Mouse (Mus musculus) central nervous system, embryonic 18 days (tissue): Measurements from ENCODE around the gene Bcorl1. TPM values are rescaled to one million over a fixed set of nuclear protein-coding genes. Genes with fewer than 3 reads are reported as not detected.

Source experiments
- polyA plus RNA-seq: library from polyadenylated mRNA; depleted of rRNA; stranded (reverse); fragments of >200 nt; gene quantifications from 2 replicates; pipeline ENCODE4 v1.2.3, GENCODE M21; 2012; rRNA removed

The Bcorl1 gene
- polyA plus RNA-seq = 6.6 and 7.0 TPM in 2 replicates

DNA sequence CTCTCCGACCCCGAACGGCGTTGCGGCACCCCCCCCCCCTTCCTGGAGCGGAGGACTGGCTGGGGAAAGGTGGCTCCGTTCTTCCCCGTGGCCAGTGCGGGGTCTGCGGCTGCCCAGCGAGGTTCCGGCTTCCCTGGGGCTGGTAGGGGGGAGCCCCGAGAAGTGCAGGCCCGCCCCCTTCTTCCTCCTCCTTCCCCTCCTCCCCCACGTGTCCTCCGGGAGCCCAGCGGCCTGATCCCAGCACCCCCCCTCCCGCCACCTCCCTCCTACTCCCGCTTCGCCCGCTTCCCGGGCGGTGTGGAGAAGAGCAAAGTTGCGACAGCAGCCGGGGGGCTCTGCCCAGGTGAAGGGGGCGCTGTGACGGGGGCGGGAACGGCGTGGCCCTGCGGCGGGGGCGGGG, at the start of gene Bcorl1:
Gene Bcorl1 (plus strand): TSS at position 218 of the 400 bp plus-strand sequence.

Other genes starting within 250 kb of the Bcorl1 start
- 0.40 and 0.47 TPM in 2 replicates for gene Xpnpep2, start 232.6 kb upstream of the Bcorl1 start, polyA plus RNA-seq
- 0.52 and 0.57 TPM in 2 replicates for gene Sash3, start 194.9 kb upstream of the Bcorl1 start, polyA plus RNA-seq
- gene Zdhhc9, start 132.5 kb upstream of the Bcorl1 start, polyA plus RNA-seq = 57.4 and 62.8 TPM in 2 replicates
- 17.5 and 19.1 TPM in 2 replicates for gene Utp14a, start 84.5 kb upstream of the Bcorl1 start, polyA plus RNA-seq
- gene Elf4, start 121.8 kb downstream of the Bcorl1 start, polyA plus RNA-seq = 1.5 and 1.8 TPM in 2 replicates
- 31.2 and 35.7 TPM in 2 replicates for gene Aifm1, start 172.2 kb downstream of the Bcorl1 start, polyA plus RNA-seq
- gene Rab33a, start 177.9 kb downstream of the Bcorl1 start, polyA plus RNA-seq = 112 and 117 TPM in 2 replicates